Mouse (Mus musculus) monocyte, adult 5-6 weeks (primary cell): Measurements from ENCODE around the gene Mtfmt. TPM values are rescaled to one million over a fixed set of nuclear protein-coding genes. Genes with fewer than 3 reads are reported as not detected.

ENCODE experiments used
- ATAC-seq: fragments of 153-309, 156-312 bp; replicated peaks from 2 replicates; pipeline ENCODE4 v1.8.0; 2017; ENCODE audit warnings: mild to moderate bottlenecking; ENCODE audit not compliant: low TSS enrichment, insufficient number of reproducible peaks, severe bottlenecking, poor library complexity, low FRiP score
- total RNA-seq: library from RNA; stranded (forward); fragments of 200-1000, 200-491, 200-594 nt; gene quantifications from 3 replicates; pipeline ENCODE4 v1.2.3, GENCODE M21; 2017

Gene Mtfmt
- total RNA-seq, 1 experiment from 2014 or later, result 11.0 TPM

- no peak for ATAC-seq
Measured at GRCm38 (mm10) chr9:65422760-65423501, 12.7 kb upstream of the Mtfmt start, which contains the start of gene Slc51b. TSS of gene Slc51b (minus strand) at chr9:65422955.

GRCm38 (mm10) chr9:65424393-65424792 lies 11.2 kb upstream of the Mtfmt start:
- ATAC-seq, result no peak

GRCm38 (mm10) chr9:65427511-65427910 lies 8.1 kb upstream of the Mtfmt start:
- ATAC-seq, result no peak

GRCm38 (mm10) chr9:65428003-65428402 lies 7.6 kb upstream of the Mtfmt start:
- no peak for ATAC-seq

- no peak for ATAC-seq
Measured at GRCm38 (mm10) chr9:65430401-65430800, 5.2 kb upstream of the Mtfmt start.

- no peak for ATAC-seq
Measured at GRCm38 (mm10) chr9:65430921-65431320, 4.7 kb upstream of the Mtfmt start.

- peak; percentile 67 for ATAC-seq
Measured at GRCm38 (mm10) chr9:65432236-65432635, 3.3 kb upstream of the Mtfmt start.

GRCm38 (mm10) chr9:65434140-65434539 lies 1.4 kb upstream of the Mtfmt start:
- ATAC-seq, result no peak

- ATAC-seq, result no peak
Measured at GRCm38 (mm10) chr9:65435211-65435610, 371 bp upstream of the Mtfmt start.

GRCm38 (mm10) chr9:65444692-65445091 lies 9.1 kb downstream of the Mtfmt start:
- no peak for ATAC-seq

- no peak for ATAC-seq
Measured at GRCm38 (mm10) chr9:65447951-65448350, 12.4 kb downstream of the Mtfmt start.

- no peak for ATAC-seq
Measured at GRCm38 (mm10) chr9:65458975-65459374, 23.4 kb downstream of the Mtfmt start.

GRCm38 (mm10) chr9:65460198-65460597 lies 24.6 kb downstream of the Mtfmt start:
- no peak for ATAC-seq

GRCm38 (mm10) chr9:65460732-65461442 lies 25.3 kb downstream of the Mtfmt start, which contains the start of gene Spg21:
TSS of gene Spg21 (plus strand) at chr9:65460947.
- ATAC-seq, result peak; percentile 97

GRCm38 (mm10) chr9:65462544-65462943 lies 27.0 kb downstream of the Mtfmt start:
- no peak for ATAC-seq

GRCm38 (mm10) chr9:65464161-65464560 lies 28.6 kb downstream of the Mtfmt start:
- ATAC-seq, result no peak

GRCm38 (mm10) chr9:65465241-65465640 lies 29.7 kb downstream of the Mtfmt start:
- ATAC-seq, result no peak

- no peak for ATAC-seq
Measured at GRCm38 (mm10) chr9:65467686-65468085, 32.1 kb downstream of the Mtfmt start.

GRCm38 (mm10) chr9:65472769-65473168 lies 37.2 kb downstream of the Mtfmt start:
- ATAC-seq, result no peak

GRCm38 (mm10) chr9:65479158-65479557 lies 43.6 kb downstream of the Mtfmt start:
- ATAC-seq, result no peak
